ENCODE assay signal across 10 mouse cellular contexts in the genomic region with DNA sequence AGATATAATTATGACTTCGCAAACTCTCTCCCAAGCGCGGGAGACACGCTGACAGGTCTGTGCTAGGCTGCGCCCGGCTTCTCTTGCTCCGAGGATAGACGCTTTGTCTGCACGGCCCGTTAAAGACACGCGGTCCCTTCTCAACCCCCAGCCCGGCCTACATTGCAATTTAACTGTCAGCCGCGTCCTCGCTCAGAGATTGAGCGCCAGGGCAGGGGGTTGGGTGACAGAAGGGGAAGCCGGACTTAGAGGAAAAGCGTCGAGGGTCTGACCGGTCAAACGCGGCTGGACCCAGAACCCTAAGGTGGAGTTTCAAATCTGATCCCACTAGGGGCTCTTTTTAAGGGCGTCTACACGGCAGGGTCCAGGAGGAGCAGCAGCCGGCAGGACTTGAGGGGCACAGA. TPM values are rescaled to one million over a fixed set of nuclear protein-coding genes. Genes with fewer than 3 reads are reported as not detected.
DNase-seq lines count a peak whose midpoint lies in the region; ATAC-seq and TF ChIP-seq lines count a peak whose summit lies in the region.
"Had no signal": no experiment of that assay in that cellular context is flagged by ENCODE, and none has a peak within 500 bp of the region (broad histone marks: within the 10 kb centered on the region; RNA-seq: fewer than 3 reads in every experiment).

No protein-coding gene starts in this region.

- under 1% methylated on average over 26 of the region's 26 CpGs for WGBS in heart, embryonic 13.5 days
- under 1% methylated on average over 26 of the region's 26 CpGs for WGBS in hindbrain, embryonic 10.5 days
- 1% methylated on average over 26 of the region's 26 CpGs for WGBS in midbrain, embryonic 15.5 days

- no peak for TF ChIP-seq POLR2A in brain, embryonic 14.5 days (IDR thresholded peaks at IDR 0.05; ENCODE audit: borderline replicate concordance, extremely low read depth, insufficient read depth, insufficient read length, poor library complexity, severe bottlenecking)

- peak overlapping the region; percentile 49 for H3K4me3 ChIP-seq in heart, embryonic 13.5 days
- peak overlapping the region; percentile 51 for H3K4me3 ChIP-seq in hindbrain, embryonic 10.5 days
- H3K4me3 ChIP-seq in midbrain, embryonic 15.5 days, result peak overlapping the region; percentile 15
- no peak overlapping the region for H3K4me3 ChIP-seq in left cerebral cortex, adult 2 months

- H3K9me3 ChIP-seq in heart, embryonic 13.5 days, result peaks cover 5% of the 10 kb centered on the region
- H3K9me3 ChIP-seq in hindbrain, embryonic 10.5 days, result peaks cover 7% of the 10 kb centered on the region; the same call in 1 of the 2 replicates
- no peaks in the 10 kb centered on the region for H3K9me3 ChIP-seq in midbrain, embryonic 15.5 days

- no peak for ATAC-seq in heart, embryonic 13.5 days (ENCODE audit: extremely low read depth, insufficient number of reproducible peaks, low FRiP score, low TSS enrichment)
- ATAC-seq in midbrain, embryonic 15.5 days (replicated peaks), result no peak
- no peak for ATAC-seq in cerebellum, adult (ENCODE audit: insufficient number of reproducible peaks, low FRiP score, low TSS enrichment)

- no peaks in the 10 kb centered on the region for H3K36me3 ChIP-seq in heart, embryonic 13.5 days
- no peaks in the 10 kb centered on the region for H3K36me3 ChIP-seq in hindbrain, embryonic 10.5 days
- H3K36me3 ChIP-seq in midbrain, embryonic 15.5 days (replicated peaks), result no peaks in the 10 kb centered on the region
- H3K36me3 ChIP-seq: G1E had no signal

- peaks cover 45% of the 10 kb centered on the region for H3K4me1 ChIP-seq in heart, embryonic 13.5 days
- H3K4me1 ChIP-seq in hindbrain, embryonic 10.5 days (replicated peaks), result peaks cover 63% of the 10 kb centered on the region
- peaks cover 41% of the 10 kb centered on the region for H3K4me1 ChIP-seq in midbrain, embryonic 15.5 days

- peak overlapping the region; percentile 20; the same call in 1 of the 2 replicates for H3K9ac ChIP-seq in heart, embryonic 13.5 days
- no peak overlapping the region for H3K9ac ChIP-seq in midbrain, embryonic 15.5 days

- no peak overlapping the region for H3K27ac ChIP-seq in heart, embryonic 13.5 days (replicated peaks)
- H3K27ac ChIP-seq in hindbrain, embryonic 10.5 days, result peak overlapping the region; percentile 59
- H3K27ac ChIP-seq in midbrain, embryonic 15.5 days, result no peak overlapping the region
- H3K27ac ChIP-seq in left cerebral cortex, adult 2 months, result no peak overlapping the region

- no peak for DNase-seq in heart, adult 18-20 months
- DNase-seq in brain, embryonic 14.5 days (ENCODE audit: low read depth), result peak; percentile 78
- peak; percentile 67 for DNase-seq in hindbrain, embryonic 10.5 days (ENCODE audit: low spot score)
- DNase-seq in left cerebral cortex, postnatal 36 days (ENCODE audit: low spot score in 2 of 2), result no peak
- DNase-seq in left cerebral cortex, adult 2 months (ENCODE audit: extremely low spot score in 1 of 2, low spot score in 2 of 2), result no peak

- intact Hi-C loops in left cerebral cortex, postnatal 36 days (cut with DNase I), result loop anchor here (5.0 kb wide), 1 partner anchor 173 kb away; a partner anchor contains a TSS
- intact Hi-C loops in left cerebral cortex, adult 2 months (cut with DNase I), result no loop called here

- H3K4me2 ChIP-seq in heart, embryonic 13.5 days, result peak overlapping the region; percentile 82
- H3K4me2 ChIP-seq in midbrain, embryonic 15.5 days, result peak overlapping the region; percentile 42

- peaks cover 66% of the 10 kb centered on the region for H3K27me3 ChIP-seq in heart, embryonic 13.5 days (replicated peaks)
- H3K27me3 ChIP-seq in hindbrain, embryonic 10.5 days (ENCODE audit: insufficient read depth, poor library complexity, severe bottlenecking), result peaks cover 81% of the 10 kb centered on the region
- peaks cover 63% of the 10 kb centered on the region for H3K27me3 ChIP-seq in midbrain, embryonic 15.5 days (replicated peaks)

- no peak for TF ChIP-seq CTCF in brain, embryonic 14.5 days (IDR thresholded peaks at IDR 0.05; ENCODE audit: borderline replicate concordance, extremely low read depth, insufficient read depth, insufficient read length)
- TF ChIP-seq CTCF in left cerebral cortex, adult 2 months (IDR thresholded peaks at IDR 0.05), result no peak

RNA-seq across cellular contexts. Expression of a gene that starts 6.6 kb away (rescaled TPM):
- polyA plus RNA-seq in heart, embryonic 13.5 days (2015; fragmentation: Nextera tagmentation; extraction: Ambion mirVana), result not detected in 2 replicates
- not detected for total RNA-seq in heart, adult 18-20 months (2021)
- polyA plus RNA-seq in brain, embryonic 14.5 days (2012; rRNA removed), result not detected in 2 replicates
- polyA plus RNA-seq in hindbrain, embryonic 10.5 days (2016; fragmentation: Nextera tagmentation; extraction: Ambion mirVana), result 0.14 and 0.20 TPM in 2 replicates
- 0.22 TPM in 1 of 2 replicates, not detected in the other for polyA plus RNA-seq in midbrain, embryonic 15.5 days (2015; fragmentation: Nextera tagmentation; extraction: Ambion mirVana)
- not detected for total RNA-seq in left cerebral cortex, postnatal 36 days (2021)
- total RNA-seq in left cerebral cortex, adult 2 months (2021), result not detected
- polyA plus RNA-seq: G1E had no signal

RNA-seq across cellular contexts. Expression of a gene that starts 50.3 kb away (rescaled TPM):
- polyA plus RNA-seq in heart, embryonic 13.5 days (2015; fragmentation: Nextera tagmentation; extraction: Ambion mirVana), result 0.05 TPM in 1 of 2 replicates, not detected in the other
- total RNA-seq in heart, adult 18-20 months (2021), result not detected
- not detected in 2 replicates for polyA plus RNA-seq in brain, embryonic 14.5 days (2012; rRNA removed)
- polyA plus RNA-seq in hindbrain, embryonic 10.5 days (2016; fragmentation: Nextera tagmentation; extraction: Ambion mirVana), result not detected in 2 replicates
- polyA plus RNA-seq in midbrain, embryonic 15.5 days (2015; fragmentation: Nextera tagmentation; extraction: Ambion mirVana), result not detected in 2 replicates
- not detected for total RNA-seq in left cerebral cortex, postnatal 36 days (2021)
- total RNA-seq in left cerebral cortex, adult 2 months (2021), result not detected
- polyA plus RNA-seq: G1E had no signal

RNA-seq across cellular contexts. Expression of a gene that starts 57.6 kb away (rescaled TPM):
- polyA plus RNA-seq in heart, embryonic 13.5 days (2015; fragmentation: Nextera tagmentation; extraction: Ambion mirVana), result not detected in 2 replicates
- total RNA-seq in heart, adult 18-20 months (2021), result not detected
- not detected in 2 replicates for polyA plus RNA-seq in brain, embryonic 14.5 days (2012; rRNA removed)
- not detected in 2 replicates for polyA plus RNA-seq in hindbrain, embryonic 10.5 days (2016; fragmentation: Nextera tagmentation; extraction: Ambion mirVana)
- polyA plus RNA-seq in midbrain, embryonic 15.5 days (2015; fragmentation: Nextera tagmentation; extraction: Ambion mirVana), result not detected in 2 replicates
- total RNA-seq in left cerebral cortex, postnatal 36 days (2021), result not detected
- total RNA-seq in left cerebral cortex, adult 2 months (2021), result not detected
- total RNA-seq: G1E had no signal
- polyA plus RNA-seq: G1E; urinary bladder, adult 2 months had no signal

Comparison
In these comparisons a context has a peak if more than half of its experiments do, and no peak if none do; other contexts are left out.
1. DNase-seq: peak in brain, embryonic 14.5 days (single experiment) and hindbrain, embryonic 10.5 days (single experiment); none in heart, adult 18-20 months (0 of 2), left cerebral cortex, postnatal 36 days (0 of 2) and left cerebral cortex, adult 2 months (0 of 2).